Mouse (Mus musculus) bone marrow macrophage, adult 2 months (primary cell): ENCODE results near the gene Zer1. TPM values are rescaled to one million over a fixed set of nuclear protein-coding genes. Genes with fewer than 3 reads are reported as not detected.

Experiments used
- H3K27ac ChIP-seq: 2 replicates; pipeline ENCODE4 v1.5.1; 2012; ENCODE audit warnings: low read depth, low read length; ENCODE audit not compliant: insufficient read depth
- H3K4me1 ChIP-seq: 2 replicates; pipeline ENCODE4 v1.6.1; 2012; ENCODE audit warnings: low read length; ENCODE audit not compliant: control insufficient read depth, insufficient read depth
- H3K4me3 ChIP-seq: 2 replicates; pipeline ENCODE4 v1.5.1; 2012; ENCODE audit warnings: mild to moderate bottlenecking, low read length, moderate library complexity; ENCODE audit not compliant: insufficient read depth
- CTCF ChIP-seq: IDR thresholded peaks from 2 replicates; pipeline ENCODE4 v1.5.1; 2012; ENCODE audit warnings: low read depth, mild to moderate bottlenecking, low read length, moderate library complexity
- POLR2A ChIP-seq: IDR thresholded peaks from 2 replicates; pipeline ENCODE4 v1.6.1; 2012; ENCODE audit warnings: mild to moderate bottlenecking, low read depth, low read length, borderline replicate concordance
- polyA plus RNA-seq: library from polyadenylated mRNA; stranded (reverse); fragments of >200 nt; gene quantifications from 2 replicates; pipeline ENCODE4 v1.2.4, GENCODE M21; 2012; ENCODE audit not compliant: missing spikeins, insufficient read depth, insufficient read length

Zer1 gene
- polyA plus RNA-seq, 1 experiment: 26.8 TPM

GRCm38 (mm10) chr2:30067031-30067888 is 57.1 kb downstream of the Zer1 start:
- peak overlapping the region; percentile 98 for H3K4me3 ChIP-seq
- H3K27ac ChIP-seq: peak overlapping the region; percentile 95
- peaks cover 11% of the 10 kb centered on the region for H3K4me1 ChIP-seq
- no peak for TF ChIP-seq CTCF
- no peak for TF ChIP-seq POLR2A

DNA sequence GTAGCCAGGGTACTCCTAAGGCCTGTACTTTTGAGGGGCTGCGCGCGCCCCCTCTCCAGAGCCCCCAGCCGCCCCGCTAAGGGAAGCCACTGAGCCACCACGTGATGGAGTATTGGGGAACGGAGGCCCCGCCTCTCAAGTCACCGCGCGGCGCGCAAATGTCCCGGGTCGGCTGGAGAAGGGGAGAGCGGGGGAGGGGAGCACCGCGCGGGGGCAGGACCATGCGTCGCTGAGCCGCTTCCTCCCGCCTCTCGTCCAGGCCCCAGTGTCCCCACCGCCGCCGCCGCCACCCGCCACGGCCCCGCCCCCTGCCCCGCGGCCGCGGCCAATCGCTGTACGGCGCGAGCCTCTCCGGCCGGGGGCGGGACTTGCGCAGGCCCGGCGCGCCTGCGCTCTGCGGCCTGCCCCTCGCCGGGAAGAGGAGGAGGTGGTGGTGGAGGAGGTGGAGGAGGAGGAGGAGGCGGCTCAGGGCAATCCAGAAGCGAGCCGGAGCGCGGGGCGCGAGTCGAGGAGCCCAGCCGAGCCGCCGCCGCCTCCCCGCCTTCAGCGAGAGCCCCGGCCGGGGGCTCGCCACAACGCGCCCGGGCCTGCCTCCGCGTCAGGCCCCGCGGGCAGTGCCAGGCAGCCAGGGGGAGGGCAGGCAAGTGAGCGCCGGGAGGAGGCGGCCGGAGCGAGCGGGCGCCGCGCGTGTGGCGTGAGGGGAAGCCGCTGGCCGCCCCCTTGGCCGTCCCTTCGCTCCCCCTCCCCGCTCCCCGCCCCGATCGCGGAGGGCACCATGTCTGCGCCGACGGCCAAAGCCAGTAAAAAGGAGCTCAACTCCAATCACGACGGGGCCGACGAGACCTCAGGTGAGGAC is 58.1 kb downstream of the Zer1 start:
- H3K4me3 ChIP-seq: peak overlapping the region; percentile 98
- TF ChIP-seq POLR2A: no peak
- TF ChIP-seq CTCF: no peak
- H3K27ac ChIP-seq: peak overlapping the region; percentile 95
- H3K4me1 ChIP-seq: peaks cover 13% of the 10 kb centered on the region

- Histone ChIP-seq H3K27ac (peak overlapping the region; percentile 90), H3K4me1 (peaks cover 15% of the 10 kb centered on the region), H3K4me3 (peak overlapping the region; percentile 80)
- TF ChIP-seq CTCF (no peak), POLR2A (no peak)
These were observed 60.1 kb downstream of the Zer1 start for GRCm38 (mm10) chr2:30064298-30064697.

DNA sequence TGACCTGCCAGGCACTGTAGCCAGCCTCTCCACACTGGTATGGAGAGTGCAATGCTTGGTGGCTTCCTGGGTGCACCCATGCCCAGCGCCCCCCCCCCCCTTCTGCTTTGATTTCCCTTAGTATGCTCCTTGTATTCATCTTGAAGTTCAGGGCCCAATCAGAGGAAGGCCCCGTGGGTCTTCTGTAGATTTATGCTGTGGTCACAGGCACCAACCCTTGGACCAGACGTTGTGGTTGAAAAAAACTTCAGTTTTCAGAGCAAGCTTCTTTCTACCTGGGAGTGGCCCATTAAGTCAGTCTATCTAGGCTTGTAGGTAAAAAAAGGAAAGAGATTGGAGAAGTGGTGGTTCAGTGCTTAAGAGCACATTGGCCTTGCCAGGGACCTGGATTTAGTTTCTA is 60.6 kb downstream of the Zer1 start:
- Histone ChIP-seq H3K27ac (peak overlapping the region; percentile 90), H3K4me3 (peak overlapping the region; percentile 80), H3K4me1 (peaks cover 15% of the 10 kb centered on the region)
- TF ChIP-seq POLR2A: no peak
- TF ChIP-seq CTCF: no peak

- Histone ChIP-seq H3K27ac (peak overlapping the region; percentile 90), H3K4me1 (peaks cover 11% of the 10 kb centered on the region), H3K4me3 (peak overlapping the region; percentile 80)
- TF ChIP-seq POLR2A (no peak), CTCF (no peak)
These were observed 61.1 kb downstream of the Zer1 start for GRCm38 (mm10) chr2:30063235-30063634.

GRCm38 (mm10) chr2:30062249-30063093 is 61.9 kb downstream of the Zer1 start:
- Histone ChIP-seq H3K4me3 (peak overlapping the region; percentile 80), H3K27ac (peak overlapping the region; percentile 90), H3K4me1 (peaks cover 11% of the 10 kb centered on the region)
- TF ChIP-seq POLR2A (peak; percentile 9; the same call in 1 of the 2 replicates), CTCF (no peak)

- H3K4me3 ChIP-seq: peak overlapping the region; percentile 80
- no peak for TF ChIP-seq CTCF
- no peak for TF ChIP-seq POLR2A
- H3K4me1 ChIP-seq: peaks cover 11% of the 10 kb centered on the region
- peak overlapping the region; percentile 90 for H3K27ac ChIP-seq
These were observed 62.9 kb downstream of the Zer1 start for GRCm38 (mm10) chr2:30061215-30062166.

- Histone ChIP-seq H3K4me1 (peaks cover 4% of the 10 kb centered on the region), H3K27ac (no peak overlapping the region), H3K4me3 (no peak overlapping the region)
- TF ChIP-seq POLR2A: no peak
These were observed 66.0 kb downstream of the Zer1 start for GRCm38 (mm10) chr2:30058418-30058817.
